In genomic region chr16:97417896-97418542, GRCm38 (mm10) we compare ENCODE assay signal across 8 mouse cellular contexts. TPM values are rescaled to one million over a fixed set of nuclear protein-coding genes. Genes with fewer than 3 reads are reported as not detected.
DNase-seq lines count a peak whose midpoint lies in the region; ATAC-seq and TF ChIP-seq lines count a peak whose summit lies in the region.

No protein-coding gene starts in this region.

- peak; percentile 20 for DNase-seq in adipocyte (ENCODE audit: low spot score)
- peak; percentile 34 for DNase-seq in lung, adult 2 months
- peak; percentile 73 for DNase-seq in yolk sac, embryonic 10.5 days (ENCODE audit: low spot score)

- no peak overlapping the region for H3ac ChIP-seq in C2C12 (ENCODE audit: control insufficient read depth, insufficient read length, low read depth)

- H3K79me2 ChIP-seq in C2C12 (ENCODE audit: control insufficient read depth, insufficient read depth): no peaks in the 10 kb centered on the region

- ATAC-seq in heart, embryonic 12.5 days (ENCODE audit: insufficient number of reproducible peaks, low FRiP score): 0 out of 2 replicates have a peak, but pooled peaks have one; percentile 55
- ATAC-seq in kidney, embryonic 14.5 days (ENCODE audit: low FRiP score, low TSS enrichment): peak; percentile 89
- ATAC-seq in neural tube, embryonic 15.5 days (ENCODE audit: low FRiP score): peak; percentile 70; the same call in 1 of the 2 replicates

- H3K4me1 ChIP-seq in embryonic fibroblast, embryonic 13.5 days (ENCODE audit: control insufficient read depth, insufficient read depth, low read length): no peaks in the 10 kb centered on the region
- 0 out of 2 replicates have a peak, but pooled peaks cover 7% of the 10 kb centered on the region for H3K4me1 ChIP-seq in heart, embryonic 12.5 days (replicated peaks)
- H3K4me1 ChIP-seq in kidney, embryonic 14.5 days (ENCODE audit: control insufficient read depth, insufficient read depth, low read length): no peaks in the 10 kb centered on the region
- no peaks in the 10 kb centered on the region for H3K4me1 ChIP-seq in lung, adult 2 months (ENCODE audit: control insufficient read depth, insufficient read depth, low read length)
- peaks cover 5% of the 10 kb centered on the region; the same call in 1 of the 2 replicates for H3K4me1 ChIP-seq in neural tube, embryonic 15.5 days

- TF ChIP-seq POLR2A in embryonic fibroblast, embryonic 13.5 days (IDR thresholded peaks at IDR 0.05; ENCODE audit: low read depth, low read length): no peak
- TF ChIP-seq POLR2A in lung, adult 2 months (IDR thresholded peaks at IDR 0.05; ENCODE audit: borderline replicate concordance, extremely low read depth, low read depth, low read length): no peak

- H3K4me3 ChIP-seq in C2C12 (ENCODE audit: insufficient read depth, poor library complexity, severe bottlenecking): no peak overlapping the region
- H3K4me3 ChIP-seq in embryonic fibroblast, embryonic 13.5 days (ENCODE audit: insufficient read depth, low read length): no peak overlapping the region
- H3K4me3 ChIP-seq in heart, embryonic 12.5 days: no peak overlapping the region
- H3K4me3 ChIP-seq in kidney, embryonic 14.5 days (ENCODE audit: low read length): no peak overlapping the region
- H3K4me3 ChIP-seq in lung, adult 2 months (replicated peaks; ENCODE audit: extremely low read depth, low read depth, low read length): no peak overlapping the region
- H3K4me3 ChIP-seq in neural tube, embryonic 15.5 days (replicated peaks): no peak overlapping the region

- no peak overlapping the region for H3K4me2 ChIP-seq in heart, embryonic 12.5 days
- no peak overlapping the region for H3K4me2 ChIP-seq in kidney, embryonic 14.5 days (replicated peaks; ENCODE audit: low read depth, low read length)
- H3K4me2 ChIP-seq in neural tube, embryonic 15.5 days: no peak overlapping the region

- 12% methylated on average over 4 of the region's 4 CpGs for WGBS in heart, embryonic 12.5 days
- WGBS in kidney, embryonic 14.5 days: 11% methylated on average over 4 of the region's 4 CpGs
- 16% methylated on average over 4 of the region's 4 CpGs for WGBS in lung, adult 2 months
- 16% methylated on average over 4 of the region's 4 CpGs for WGBS in neural tube, embryonic 15.5 days

- no peaks in the 10 kb centered on the region for H3K36me3 ChIP-seq in C2C12 (ENCODE audit: control insufficient read depth, insufficient read depth)
- H3K36me3 ChIP-seq in heart, embryonic 12.5 days: 0 out of 2 replicates have a peak, but pooled peaks cover 3% of the 10 kb centered on the region
- no peaks in the 10 kb centered on the region for H3K36me3 ChIP-seq in kidney, embryonic 14.5 days (ENCODE audit: control insufficient read depth, insufficient read depth, low read length)
- H3K36me3 ChIP-seq in neural tube, embryonic 15.5 days: no peaks in the 10 kb centered on the region

- no peaks in the 10 kb centered on the region for H3K27me3 ChIP-seq in C2C12 (ENCODE audit: control insufficient read depth, insufficient read depth, insufficient read length)
- no peaks in the 10 kb centered on the region for H3K27me3 ChIP-seq in heart, embryonic 12.5 days (replicated peaks)
- no peaks in the 10 kb centered on the region for H3K27me3 ChIP-seq in kidney, embryonic 14.5 days (ENCODE audit: control insufficient read depth, insufficient read depth, low read length)
- no peaks in the 10 kb centered on the region for H3K27me3 ChIP-seq in neural tube, embryonic 15.5 days (replicated peaks)

- H3K79me3 ChIP-seq in C2C12 (ENCODE audit: low read depth): no peaks in the 10 kb centered on the region

- no peak overlapping the region for H3K9ac ChIP-seq in heart, embryonic 12.5 days
- H3K9ac ChIP-seq in kidney, embryonic 14.5 days (ENCODE audit: low read depth, low read length): no peak overlapping the region
- no peak overlapping the region for H3K9ac ChIP-seq in neural tube, embryonic 15.5 days (replicated peaks)

- no peaks in the 10 kb centered on the region for H3K9me3 ChIP-seq in heart, embryonic 12.5 days (replicated peaks)
- no peaks in the 10 kb centered on the region for H3K9me3 ChIP-seq in kidney, embryonic 14.5 days (ENCODE audit: control insufficient read depth, low read length)
- H3K9me3 ChIP-seq in neural tube, embryonic 15.5 days (replicated peaks): no peaks in the 10 kb centered on the region

- TF ChIP-seq CTCF in C2C12 (IDR thresholded peaks at IDR 0.05; ENCODE audit: control insufficient read depth, insufficient read depth, insufficient read length): peak; percentile 51
- TF ChIP-seq CTCF in embryonic fibroblast, embryonic 13.5 days (IDR thresholded peaks at IDR 0.05; ENCODE audit: borderline replicate concordance, insufficient read depth, low read length): peak; percentile 46; the same call in 1 of the 2 replicates
- peak; percentile 66 for TF ChIP-seq CTCF in lung, adult 2 months (IDR thresholded peaks at IDR 0.05; ENCODE audit: insufficient read depth, low read length)

- no peak overlapping the region for H3K27ac ChIP-seq in embryonic fibroblast, embryonic 13.5 days (ENCODE audit: insufficient read depth, low read length)
- no peak overlapping the region for H3K27ac ChIP-seq in heart, embryonic 12.5 days (ENCODE audit: poor library complexity, severe bottlenecking)
- H3K27ac ChIP-seq in kidney, embryonic 14.5 days (ENCODE audit: low read depth, low read length): no peak overlapping the region
- H3K27ac ChIP-seq in neural tube, embryonic 15.5 days (replicated peaks): no peak overlapping the region

TF ChIP-seq in C2C12, 6 proteins besides CTCF, POLR2A, EP300 and RAD21:
- TF ChIP-seq MYOG (IDR thresholded peaks at IDR 0.05; ENCODE audit: control insufficient read depth, extremely low read depth, insufficient read length) (no peak), USF1 (IDR thresholded peaks at IDR 0.05; ENCODE audit: low read depth) (no peak), CEBPB (IDR thresholded peaks at IDR 0.05; ENCODE audit: low read depth) (no peak), MAX (IDR thresholded peaks at IDR 0.05) (no peak), FOSL1 (IDR thresholded peaks at IDR 0.05; ENCODE audit: insufficient read depth, low read length, poor library complexity, severe bottlenecking) (no peak), MYOD1 (IDR thresholded peaks at IDR 0.05; ENCODE audit: control insufficient read depth, insufficient read length, low read depth) (no peak)

RNA-seq across cellular contexts. Expression of gene Mx1, which starts 44.7 kb away (rescaled TPM):
- 0.06 TPM for polyA plus RNA-seq in C2C12 (2012; fragmentation: generic; extraction: Trizol)
- 0.60 and 2.5 TPM in 2 replicates for polyA plus RNA-seq in embryonic fibroblast, embryonic 13.5 days (2011; ENCODE audit: insufficient read length, low read depth, missing spikeins)
- 0.22 TPM in 1 of 2 replicates, not detected in the other for polyA plus RNA-seq in heart, embryonic 12.5 days (2016; fragmentation: Nextera tagmentation; extraction: Ambion mirVana)
- 0.19 TPM in 1 of 2 replicates, not detected in the other for polyA plus RNA-seq in kidney, embryonic 14.5 days (2014; fragmentation: Nextera tagmentation; extraction: Ambion mirVana)
- 0.96 and 2.3 TPM in 2 replicates for polyA plus RNA-seq in lung, adult 2 months (2012; rRNA removed)
- 0.26 and 0.28 TPM in 2 replicates for polyA plus RNA-seq in neural tube, embryonic 15.5 days (2015; fragmentation: Nextera tagmentation; extraction: Ambion mirVana)

Comparison
In these comparisons a context has a peak if more than half of its experiments do, and no peak if none do; other contexts are left out.
1. DNase-seq: peak in every context shown above with its lines; median percentile 73 in yolk sac, embryonic 10.5 days; 34 in lung, adult 2 months; 20 in adipocyte.